Mouse (Mus musculus) liver, embryonic 11.5 days (tissue): ENCODE data around the gene Add3. TPM values are rescaled to one million over a fixed set of nuclear protein-coding genes. Genes with fewer than 3 reads are reported as not detected.
A peak's percentile ranks its signal among the peaks of the same experiment; 100 is the strongest.

Experiments
- ATAC-seq: fragments of 200-750 bp; cut with Nextera tagmentation; replicated peaks from 2 replicates; pipeline ENCODE4 v1.8.0; 2017; ENCODE audit warnings: moderate number of reproducible peaks, mild to moderate bottlenecking, moderate TSS enrichment, moderate library complexity; ENCODE audit not compliant: low FRiP score
- DNase-seq: peaks from one replicate; pipeline ENCODE4 v3.0.0-alpha.2; 2017; ENCODE audit warnings: low spot score
- H3K27ac ChIP-seq: fragments of 300-500 bp; sonication (generic); 2 replicates; pipeline ENCODE4 v1.5.1; 2014; ENCODE audit warnings: mild to moderate bottlenecking, low read depth, low read length, control low read depth
- H3K27me3 ChIP-seq: fragments of 300-500 bp; sonication (generic); replicated peaks from 2 replicates; pipeline ENCODE4 v1.6.1; 2014; ENCODE audit warnings: low read length, mixed read lengths; ENCODE audit not compliant: control insufficient read depth, insufficient read depth
- H3K36me3 ChIP-seq: fragments of 300-500 bp; sonication (generic); 2 replicates; pipeline ENCODE4 v1.6.1; 2014; ENCODE audit warnings: mild to moderate bottlenecking, low read length, moderate library complexity, mixed read lengths; ENCODE audit not compliant: control insufficient read depth, insufficient read depth
- H3K4me1 ChIP-seq: fragments of 300-500 bp; sonication (generic); replicated peaks from 2 replicates; pipeline ENCODE4 v1.6.1; 2014; ENCODE audit warnings: low read length, mixed read lengths; ENCODE audit not compliant: control insufficient read depth, insufficient read depth
- H3K4me2 ChIP-seq: fragments of 300-500 bp; sonication (generic); 2 replicates; pipeline ENCODE4 v1.6.1; 2014; ENCODE audit warnings: mild to moderate bottlenecking, control low read depth, moderate library complexity
- H3K4me3 ChIP-seq: fragments of 300-500 bp; sonication (generic); 2 replicates; pipeline ENCODE4 v1.5.1; 2014; ENCODE audit warnings: low read depth, low read length, control low read depth
- H3K9ac ChIP-seq: fragments of 300-500 bp; sonication (generic); 2 replicates; pipeline ENCODE4 v1.6.1; 2014; ENCODE audit warnings: low read depth, low read length, control low read depth
- H3K9me3 ChIP-seq: fragments of 300-500 bp; sonication (generic); 2 replicates; pipeline ENCODE4 v1.6.1; 2016; ENCODE audit warnings: low read length, inconsistent platforms, mixed read lengths; ENCODE audit not compliant: control insufficient read depth
- whole genome bisulfite sequencing: fragments of 180-500 bp; shearing (Covaris S2); extraction: QIAGEN DNeasy Blood & Tissue Kit; methylation state at CpG from one replicate; pipeline ENCODE4 v1.1.7; 2014; 5-methylcytosine and 5-hydroxymethylcytosine counted together
- polyA plus RNA-seq: library from polyadenylated mRNA; unstranded; fragments of >200 nt; fragmentation: Nextera tagmentation; extraction: Ambion mirVana; gene quantifications from 2 replicates; pipeline ENCODE4 v1.2.1, GENCODE M21; 2014

Gene Add3
- polyA plus RNA-seq, 1 experiment from 2014 or later: 65.0 TPM

GRCm38 (mm10) chr19:53284268-53285208, 144.3 kb downstream of the Add3 start:
- H3K27ac ChIP-seq: no peak overlapping the region
- no peak for DNase-seq
- H3K4me2 ChIP-seq: no peak overlapping the region

GRCm38 (mm10) chr19:53296331-53297254, 156.3 kb downstream of the Add3 start:
- Histone ChIP-seq H3K4me2 (peak overlapping the region; percentile 39), H3K36me3 (no peaks in the 10 kb centered on the region)

More at GRCm38 (mm10) chr19:53284268-53285208, 144.3 kb downstream of the Add3 start:
- no peaks in the 10 kb centered on the region for H3K9me3 ChIP-seq
- no peak overlapping the region for H3K9ac ChIP-seq
- WGBS: 37% methylated on average over 20 of the region's 20 CpGs
- H3K4me3 ChIP-seq: no peak overlapping the region
- H3K36me3 ChIP-seq: no peaks in the 10 kb centered on the region
- no peaks in the 10 kb centered on the region for H3K27me3 ChIP-seq
- H3K4me1 ChIP-seq: no peaks in the 10 kb centered on the region
- no peak; the same call in 1 of the 2 replicates for ATAC-seq

More at GRCm38 (mm10) chr19:53296331-53297254, 156.3 kb downstream of the Add3 start:
- Histone ChIP-seq H3K9ac (no peak overlapping the region), H3K27me3 (no peaks in the 10 kb centered on the region), H3K4me3 (no peak overlapping the region), H3K4me1 (no peaks in the 10 kb centered on the region), H3K27ac (no peak overlapping the region), H3K9me3 (no peaks in the 10 kb centered on the region)
- WGBS: 61% methylated on average over 23 of the region's 23 CpGs
- ATAC-seq: no peak
- no peak for DNase-seq

Other genes with a start within 250 kb of the Add3 start
- 180 and 196 TPM in 2 replicates for gene Xpnpep1, start 100.2 kb upstream of the Add3 start, polyA plus RNA-seq
- 34.3 and 42.6 TPM in 2 replicates for gene Mxi1, start 170.1 kb downstream of the Add3 start, polyA plus RNA-seq
- gene Gm10197, start 231.3 kb downstream of the Add3 start, polyA plus RNA-seq: 3.3 TPM in 1 of 2 replicates, not detected in the other